Mouse (Mus musculus) heart, postnatal 25 days (tissue): ENCODE data around the gene Asgr1. TPM values are rescaled to one million over a fixed set of nuclear protein-coding genes. Genes with fewer than 3 reads are reported as not detected.
"Not testable (repeated sequence)": the region's sequence is repeated elsewhere in the genome, so short reads cannot be mapped to it uniquely, and the experiment has no call there.

Experiments
- DNase-seq: peaks from one replicate; pipeline ENCODE4 v3.0.0; 2022; ENCODE audit warnings: low spot score
- intact Hi-C: fragments of 180-260 bp; cut with DNase I; formaldehyde crosslinking; loops from one replicate; pipeline ENCODE4 v1.15.1; 2025
- total RNA-seq, 2 experiments: library from RNA; stranded (reverse); gene quantifications; 2 replicates each; pipeline ENCODE4 v1.2.3; 2021

Gene Asgr1
- total RNA-seq, result not detected

DNA sequence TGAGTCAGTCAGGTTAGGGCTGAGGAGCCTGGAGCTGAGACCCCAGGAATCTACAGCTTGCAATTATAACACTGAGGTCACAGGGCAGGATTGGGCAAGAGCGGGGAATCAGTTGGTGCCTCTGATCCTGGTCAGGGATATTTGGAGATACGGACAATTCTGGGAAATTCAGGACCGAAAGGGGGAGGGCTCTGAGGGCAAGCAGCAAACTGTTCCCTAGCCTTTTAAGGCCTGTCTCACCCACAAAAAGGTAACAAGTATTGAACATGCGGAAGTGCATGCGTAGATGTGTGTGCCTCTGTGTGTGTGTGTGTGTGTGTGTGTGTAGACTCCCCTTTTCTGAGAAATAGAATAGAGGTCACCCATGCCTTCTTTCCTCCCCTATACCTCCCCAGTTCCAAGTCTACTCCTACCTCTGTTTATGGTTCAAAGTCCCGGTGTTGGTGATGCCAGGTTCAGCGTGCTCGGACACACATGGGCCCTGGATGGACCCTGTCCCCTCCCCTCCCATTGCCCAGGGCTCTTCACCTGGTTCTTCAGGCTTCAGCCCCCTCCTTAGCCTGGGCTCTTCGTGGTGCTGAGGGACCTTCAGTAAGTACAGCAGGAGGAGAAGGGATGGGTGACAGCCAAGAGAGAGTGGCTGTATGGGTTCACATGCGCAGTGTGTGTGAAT, at the start of gene Asgr1:
Asgr1 (plus strand) TSS at position 188 of the 673 bp plus-strand sequence.
- DNase-seq, result no peak
- intact Hi-C loops, result loop anchor here (2.0 to 10.0 kb wide), 2 partner anchors 159 to 261 kb away; partner anchors contain the start of gene Slc16a11

DNA sequence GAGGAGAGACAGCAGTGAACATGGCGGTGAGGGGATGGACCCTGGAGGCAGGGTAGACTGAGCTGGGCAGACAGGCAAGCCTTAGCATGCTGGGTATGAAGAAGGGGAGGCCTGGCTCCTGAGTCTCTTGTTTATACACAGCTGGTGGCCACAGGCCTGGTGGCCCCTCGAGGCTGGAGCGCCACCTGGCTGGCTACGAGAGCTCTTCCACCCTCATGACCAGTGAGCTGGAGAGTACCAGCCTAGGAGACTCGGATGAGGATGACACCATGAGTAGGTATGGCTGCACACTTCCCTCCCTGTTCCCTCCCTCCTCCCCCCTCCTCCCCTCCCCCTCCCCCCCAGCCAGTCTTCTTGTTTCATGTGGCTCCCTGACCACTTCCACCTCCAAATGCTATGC, 48.4 kb upstream of the Asgr1 start:
- no peak for DNase-seq
- intact Hi-C loops, result loop anchor here (5.0 kb wide), 1 partner anchor 73 kb away; no protein-coding TSS in a partner anchor

DNA sequence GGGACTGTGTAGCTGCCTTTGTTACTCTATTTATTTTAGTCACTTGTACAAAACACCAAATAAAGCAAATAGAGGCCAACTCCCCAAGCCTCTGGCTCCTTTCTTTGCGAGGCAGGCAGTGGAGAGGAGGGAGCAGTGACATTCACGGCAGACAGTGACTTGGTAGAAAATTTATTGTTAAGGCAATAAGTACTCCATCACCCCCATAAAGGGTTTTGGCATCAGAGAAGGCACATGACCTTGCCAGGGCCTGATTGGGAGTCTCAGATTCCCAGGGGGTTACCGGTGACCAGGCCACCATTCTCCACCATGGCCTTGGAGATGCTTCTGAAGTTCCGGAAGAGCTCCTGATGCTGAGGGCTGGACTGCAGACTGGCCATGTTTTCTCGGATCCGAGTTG, 43.9 kb upstream of the Asgr1 start:
- no peak for DNase-seq
- intact Hi-C loops, result loop anchor here (10.0 kb wide), 1 partner anchor 645 kb away; the partner anchor contains the start of genes Eno3 and Pfn1

DNA sequence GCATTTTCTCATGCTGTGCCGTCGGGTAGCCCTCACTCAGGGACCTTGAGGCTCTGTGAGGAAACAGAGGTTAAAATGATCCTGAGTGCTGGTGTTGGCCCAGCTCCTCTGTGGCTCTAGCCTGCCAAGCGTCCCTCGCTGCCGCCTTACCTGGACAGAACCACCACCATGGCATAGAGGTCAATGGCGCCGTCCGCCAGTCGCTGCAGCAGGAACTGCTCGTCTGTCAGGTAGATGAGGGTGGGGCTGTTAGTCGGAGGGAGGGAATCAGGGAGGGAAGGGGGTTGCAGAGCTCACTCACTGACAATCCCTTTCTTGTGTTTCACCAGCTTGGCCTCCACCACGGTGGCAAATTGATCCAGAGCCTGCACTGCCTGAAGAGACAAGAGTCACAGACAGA, 43.3 kb upstream of the Asgr1 start:
- intact Hi-C loops, result loop anchor here (10.0 kb wide), 1 partner anchor 644 kb away; the partner anchor contains the start of genes Eno3 and Pfn1
- no peak for DNase-seq

DNA sequence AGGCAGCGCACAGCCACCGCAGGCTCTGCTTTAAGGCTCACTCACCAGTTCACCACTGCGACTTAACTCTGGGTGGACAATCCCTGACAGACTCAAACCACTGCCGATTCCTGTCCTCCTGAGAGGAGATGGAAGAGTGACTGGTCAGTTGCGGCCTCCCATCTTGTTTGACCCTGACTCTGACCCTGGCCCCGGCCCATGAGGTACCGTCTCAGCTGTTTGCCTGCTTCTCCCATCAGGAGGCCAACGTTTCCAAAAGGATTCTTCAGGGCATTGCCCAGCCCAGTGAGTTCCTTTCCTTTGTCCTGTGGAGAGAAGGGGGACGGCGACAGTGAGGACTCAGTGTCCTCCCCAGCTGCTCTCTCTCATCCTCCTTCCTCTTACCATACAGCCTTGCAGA, 42.9 kb upstream of the Asgr1 start:
- no peak for DNase-seq
- intact Hi-C loops, result loop anchor here (10.0 kb wide), 1 partner anchor 644 kb away; the partner anchor contains the start of genes Eno3 and Pfn1

DNA sequence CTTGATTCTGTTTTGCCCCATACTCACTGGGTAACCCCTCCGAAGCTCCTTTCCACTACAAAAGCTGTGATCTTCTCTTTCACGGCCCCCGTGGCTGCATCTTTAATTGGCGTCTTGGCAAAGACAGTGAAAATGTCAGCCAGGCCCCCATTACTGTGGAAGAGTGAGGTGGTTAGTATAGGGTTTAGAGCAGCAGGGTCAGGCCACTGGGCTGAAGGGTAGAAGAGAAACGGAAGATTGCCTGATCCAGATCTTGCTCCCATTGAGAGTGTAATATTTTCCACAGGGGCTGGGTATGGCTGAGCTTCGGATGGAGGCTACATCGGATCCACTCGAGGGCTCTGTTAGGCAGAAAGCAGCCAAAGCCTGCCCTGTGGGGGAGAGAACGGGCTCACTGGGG, 41.0 kb upstream of the Asgr1 start:
- intact Hi-C loops, result loop anchor here (10.0 kb wide), 1 partner anchor 642 kb away; the partner anchor contains the start of genes Eno3 and Pfn1
- DNase-seq, result no peak

DNA sequence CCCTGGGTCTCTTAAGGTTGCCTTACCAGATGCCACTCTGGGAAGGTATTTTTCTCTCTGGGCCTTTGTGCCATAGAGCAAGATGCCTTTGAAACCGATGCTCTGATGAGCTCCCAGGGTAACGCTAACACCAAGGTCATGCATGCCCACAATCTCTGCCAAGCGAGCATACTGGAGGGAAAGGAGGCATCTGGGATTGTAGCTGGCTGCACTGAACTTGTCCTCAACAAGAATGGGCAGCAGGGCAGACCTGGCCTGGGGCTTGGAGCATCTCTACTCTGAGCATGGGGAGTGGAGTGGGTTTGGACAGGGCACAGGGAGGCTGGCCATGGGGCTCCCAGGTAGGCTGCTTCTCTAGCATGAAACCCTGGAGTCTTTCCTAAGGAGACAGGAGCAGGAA, 40.5 kb upstream of the Asgr1 start:
- intact Hi-C loops, result loop anchor here (10.0 kb wide), 1 partner anchor 641 kb away; the partner anchor contains the start of genes Eno3 and Pfn1
- no peak for DNase-seq

DNA sequence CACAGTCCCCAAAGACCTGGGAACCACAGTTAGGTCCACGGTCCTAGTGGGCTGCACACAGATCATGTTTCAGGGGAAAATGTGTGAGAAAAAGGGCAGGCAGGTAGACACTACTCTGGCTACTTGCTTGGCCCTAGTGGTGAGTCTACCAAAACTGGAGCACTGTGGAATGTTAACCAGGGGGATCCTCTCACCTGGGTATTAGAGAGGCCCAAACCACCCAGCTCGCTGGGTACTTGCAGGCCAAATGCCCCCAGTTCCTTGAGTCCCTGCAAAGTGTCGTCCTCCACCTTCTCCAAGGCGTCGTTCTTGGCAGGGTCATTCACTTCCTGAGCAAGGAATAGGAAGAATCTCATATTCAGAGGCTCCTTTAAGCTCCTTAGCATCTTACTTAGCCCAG, 39.8 kb upstream of the Asgr1 start:
- intact Hi-C loops, result loop anchor here (10.0 kb wide), 1 partner anchor 641 kb away; the partner anchor contains the start of genes Eno3 and Pfn1
- DNase-seq, result no peak

DNA sequence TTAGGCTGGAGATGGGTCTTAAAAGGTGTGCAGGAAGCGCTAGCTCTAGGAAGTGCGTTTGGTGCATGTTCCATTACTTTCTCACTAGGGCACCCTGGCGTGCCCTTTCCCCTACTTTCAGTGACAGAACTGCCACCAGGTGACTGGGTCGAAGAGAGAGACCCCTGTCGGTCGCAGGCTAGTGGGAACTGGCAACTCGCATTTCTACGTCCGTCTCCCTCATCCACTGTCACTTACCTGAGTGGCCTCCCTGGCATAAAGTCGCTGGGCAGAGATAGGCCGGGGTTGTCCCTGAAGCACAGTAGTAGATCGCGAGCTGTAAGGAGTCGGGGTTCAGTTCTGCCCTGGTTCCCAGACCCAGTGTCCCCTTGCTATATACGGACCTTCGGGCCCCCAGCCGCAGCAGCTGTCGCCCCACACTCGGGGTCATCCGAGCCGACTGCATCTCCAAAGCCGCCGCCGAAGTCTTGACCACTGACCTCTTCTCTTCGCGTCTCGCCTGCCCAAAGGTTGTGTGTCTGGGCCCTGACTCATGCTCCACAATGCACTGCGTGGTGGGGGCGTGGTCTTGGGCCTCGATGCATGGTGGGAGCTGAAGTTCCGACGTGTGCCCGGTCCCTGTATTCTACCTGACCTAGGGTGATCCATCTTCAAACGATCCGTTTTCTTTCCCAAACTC, 38.9 kb upstream of the Asgr1 start, which contains the start of gene Acadvl:
Acadvl (minus strand) TSS at position 532 of the 679 bp plus-strand sequence.
- intact Hi-C loops, result loop anchor here (10.0 kb wide), 1 partner anchor 640 kb away; the partner anchor contains the start of genes Eno3 and Pfn1
- peak; percentile 82 for DNase-seq

DNA sequence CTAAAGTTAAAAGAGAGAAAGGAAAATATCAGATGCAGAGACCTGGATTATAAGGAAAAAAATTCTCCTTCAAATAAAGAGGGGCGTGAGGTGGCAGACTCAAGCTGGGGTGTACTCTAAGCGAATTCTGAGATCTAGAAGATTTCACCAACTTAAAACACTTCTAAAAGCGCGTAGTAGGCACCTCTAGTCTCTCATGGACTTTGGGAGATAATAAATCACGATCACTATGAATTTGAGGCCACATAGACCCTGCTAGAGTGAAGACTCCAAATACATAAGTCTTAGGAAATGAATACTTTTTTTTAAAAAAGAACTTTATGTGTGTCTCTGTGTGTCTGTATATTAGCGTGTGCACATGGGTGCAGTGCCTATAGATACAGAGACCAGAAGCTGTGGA, 38.2 kb upstream of the Asgr1 start:
- no peak for DNase-seq
- intact Hi-C loops, result loop anchor here (10.0 kb wide), 1 partner anchor 639 kb away; the partner anchor contains the start of genes Eno3 and Pfn1

DNA sequence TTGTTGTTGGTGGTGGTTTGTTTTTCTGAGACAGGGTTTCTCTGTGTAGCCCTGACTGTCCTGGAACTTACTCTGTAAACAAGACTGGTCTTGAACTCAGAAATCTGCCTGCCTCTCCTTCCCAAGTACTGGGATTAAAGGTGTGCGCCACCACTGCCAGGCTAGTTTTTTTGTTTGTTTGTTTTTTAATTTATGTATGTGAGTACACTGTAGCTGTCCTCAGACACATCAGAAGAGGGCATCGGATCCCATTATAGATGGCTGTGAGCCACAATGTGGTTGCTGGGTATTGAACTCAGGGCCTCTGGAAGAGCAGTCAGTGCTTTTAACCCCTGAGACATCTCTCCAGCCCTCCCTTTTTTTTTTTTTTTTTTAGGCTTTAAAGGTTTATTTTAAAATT, 37.7 kb upstream of the Asgr1 start:
- not testable (repeated sequence) for DNase-seq
- intact Hi-C loops, result loop anchor here (10.0 kb wide), 1 partner anchor 639 kb away; the partner anchor contains the start of genes Eno3 and Pfn1

DNA sequence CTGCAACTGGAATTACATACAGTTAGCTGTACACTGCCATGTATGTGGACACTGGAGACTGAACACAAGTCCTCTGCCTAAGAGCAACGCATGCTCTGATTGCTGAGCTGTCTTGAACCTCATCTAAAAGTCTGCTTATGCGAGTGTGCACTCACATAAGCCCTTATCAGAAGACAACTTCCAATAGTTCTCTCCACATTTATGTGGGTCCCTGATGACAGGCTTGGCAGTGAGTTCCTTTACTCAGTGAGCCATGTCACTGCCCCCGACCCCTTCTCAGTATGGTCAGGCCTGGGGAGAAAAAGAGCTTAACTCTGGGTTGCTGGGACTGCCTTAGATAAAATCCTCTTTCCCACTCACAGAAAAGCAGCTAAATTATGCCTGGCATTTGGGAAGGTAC, 37.2 kb upstream of the Asgr1 start, which contains the start of gene Dlg4:
Dlg4 (plus strand) TSS at position 274 of the 400 bp plus-strand sequence.
- DNase-seq, result no peak
- intact Hi-C loops, result loop anchor here (10.0 kb wide), 1 partner anchor 638 kb away; the partner anchor contains the start of genes Eno3 and Pfn1

DNA sequence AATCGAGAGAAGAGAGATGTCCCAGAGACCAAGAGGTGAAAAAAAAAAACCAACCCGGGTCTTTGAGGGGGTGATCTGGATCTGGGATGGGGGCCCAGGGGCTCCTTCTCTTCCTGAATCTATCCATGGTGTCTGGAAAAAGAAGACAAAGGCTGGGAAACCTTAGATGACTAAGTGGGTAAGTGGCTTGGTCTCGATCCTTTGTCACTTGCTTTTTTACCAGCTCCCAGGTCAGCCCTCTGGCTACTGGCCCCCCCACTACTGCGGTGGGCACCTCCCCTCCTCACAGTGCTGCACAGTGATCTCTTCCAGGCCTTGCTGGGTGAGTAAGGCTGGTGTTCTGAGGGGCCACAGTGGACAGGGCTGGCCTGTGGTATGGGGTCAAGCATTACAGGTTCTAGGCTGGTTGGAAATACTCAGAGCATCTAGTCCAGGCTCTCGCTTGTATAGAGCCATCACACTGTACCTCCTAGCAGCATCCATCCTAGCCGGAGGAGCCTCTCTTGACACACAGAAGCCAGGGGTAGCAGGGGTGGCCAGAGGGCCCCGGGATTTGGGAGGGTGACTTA, 36.6 kb upstream of the Asgr1 start:
- intact Hi-C loops, result loop anchor here (10.0 kb wide), 1 partner anchor 638 kb away; the partner anchor contains the start of genes Eno3 and Pfn1
- DNase-seq, result no peak

DNA sequence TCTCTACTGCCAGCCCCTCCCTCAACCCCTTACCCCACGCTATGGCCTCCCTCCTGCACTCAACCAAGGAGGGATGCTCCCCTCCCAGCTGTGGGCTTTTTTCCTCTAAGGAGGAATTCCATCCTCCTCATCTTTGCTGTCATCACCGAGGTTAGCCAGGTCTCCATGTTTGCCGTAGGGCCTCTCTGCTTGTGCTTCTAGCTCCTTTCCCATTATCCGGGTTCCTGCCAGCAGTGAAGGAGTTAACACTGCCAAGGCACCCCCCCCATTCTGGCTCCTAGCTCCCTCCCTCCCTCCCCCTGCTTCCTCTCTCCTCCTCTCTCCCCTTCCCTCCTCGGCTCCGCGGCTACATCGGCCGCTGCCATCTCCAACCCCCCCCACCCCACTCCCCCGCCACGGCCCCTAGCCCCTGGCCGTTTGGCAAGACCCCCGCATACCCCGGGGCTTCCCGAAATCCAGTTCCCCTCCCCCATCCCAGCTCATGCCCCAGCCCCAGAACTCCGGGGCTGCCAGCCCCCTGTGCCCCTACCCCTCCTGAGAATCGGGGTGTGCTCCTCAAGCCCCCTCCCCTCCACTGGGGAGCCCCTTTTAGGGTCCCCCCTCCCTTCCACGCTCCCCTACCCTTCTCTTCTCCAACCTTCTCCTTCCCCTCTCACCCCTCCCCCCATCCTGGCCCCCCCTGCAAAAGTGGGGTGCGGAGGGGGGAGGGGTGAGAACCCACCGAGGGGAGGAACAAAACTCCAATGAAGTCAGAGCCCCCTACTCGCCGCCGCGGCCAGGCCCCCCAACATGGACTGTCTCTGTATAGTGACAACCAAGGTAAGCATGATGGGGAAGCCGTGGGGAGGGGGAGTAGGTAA, 35.5 kb upstream of the Asgr1 start:
- intact Hi-C loops, result loop anchor here (10.0 kb wide), 1 partner anchor 636 kb away; the partner anchor contains the start of genes Eno3 and Pfn1
- DNase-seq, result no peak

DNA sequence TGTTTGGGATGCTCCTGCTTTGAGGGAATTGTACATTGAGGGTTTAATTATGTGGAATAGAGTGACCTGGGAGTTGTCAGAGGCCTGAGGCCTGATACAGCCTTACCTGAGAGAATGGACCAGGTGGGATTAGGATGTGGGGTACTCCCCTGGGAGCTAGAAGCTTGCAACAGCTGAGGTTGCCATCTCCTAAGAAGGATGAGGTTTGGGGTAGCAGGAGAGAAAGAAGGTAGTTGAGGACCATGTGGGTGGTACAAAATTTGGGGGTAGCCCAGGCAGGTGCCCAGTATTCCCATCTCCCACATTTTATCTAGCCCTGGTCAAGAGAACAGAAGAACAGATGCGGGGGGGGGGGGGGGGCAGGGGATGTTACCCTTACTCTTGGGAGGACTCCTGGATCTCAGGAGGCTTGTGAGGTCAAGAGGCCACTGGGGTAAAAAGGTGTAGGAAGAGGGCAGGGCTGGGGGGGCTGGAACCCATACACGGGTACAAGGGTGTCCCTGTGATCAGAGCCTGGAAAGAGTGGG, 34.3 kb upstream of the Asgr1 start:
- intact Hi-C loops, result loop anchor here (10.0 kb wide), 1 partner anchor 635 kb away; the partner anchor contains the start of genes Eno3 and Pfn1
- DNase-seq, result no peak

DNA sequence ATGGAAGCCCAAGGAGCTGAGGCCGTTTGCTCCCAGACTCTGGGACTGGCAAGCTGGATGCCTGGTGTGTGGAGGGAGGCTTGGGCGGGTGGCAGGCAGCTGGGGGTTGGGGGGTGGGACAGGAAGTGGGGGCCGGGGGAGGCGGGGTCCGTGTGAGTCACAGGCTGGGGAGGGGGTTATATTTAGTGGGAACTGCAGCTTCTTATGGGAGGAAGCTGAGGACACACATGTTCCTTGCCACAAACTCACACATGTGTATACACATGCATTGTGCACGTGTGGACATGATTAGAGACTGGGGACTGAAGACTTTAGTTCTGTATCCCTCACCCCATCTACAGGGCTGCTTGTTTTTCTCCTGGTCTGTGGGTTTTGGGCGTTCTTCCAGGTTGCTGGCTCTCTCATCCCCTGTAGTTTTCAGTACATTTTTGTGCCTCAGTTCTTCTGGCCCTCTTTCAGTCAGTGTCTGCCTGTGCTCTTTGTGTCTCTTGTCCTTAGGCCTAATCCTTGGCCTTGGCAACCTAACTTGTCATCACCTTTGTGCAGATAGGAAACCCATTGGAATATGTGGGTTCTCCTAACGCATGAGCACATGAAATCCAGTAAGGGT, 33.8 kb upstream of the Asgr1 start:
- intact Hi-C loops, result no loop called here
- no peak for DNase-seq

DNA sequence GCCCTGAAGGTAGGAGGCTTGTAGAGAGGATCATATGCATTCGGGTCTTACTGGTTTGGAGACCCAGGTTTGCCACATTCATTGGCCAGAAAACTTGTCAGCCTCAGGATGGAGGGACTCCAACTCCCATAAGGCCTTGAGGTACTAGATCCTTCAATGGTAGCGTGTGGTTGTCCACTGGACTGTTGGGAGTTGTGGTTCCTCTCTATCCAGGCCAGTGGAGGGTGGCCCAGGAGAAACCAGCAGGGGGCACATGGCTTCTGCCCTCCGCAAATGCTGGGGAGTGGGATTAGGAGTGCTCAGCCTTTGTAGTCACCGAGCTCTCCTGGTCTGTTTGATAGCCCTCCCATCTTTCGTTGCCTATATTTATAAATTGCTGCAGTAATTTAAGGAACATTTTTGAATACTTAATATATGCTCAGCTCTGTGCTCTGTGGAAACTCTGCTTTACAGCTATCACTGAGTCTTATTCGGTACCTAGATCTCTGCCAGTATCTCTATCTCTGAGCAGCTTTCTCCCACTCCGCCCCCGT, 33.1 kb upstream of the Asgr1 start:
- intact Hi-C loops, result no loop called here

More for the DNA sequence above, 33.1 kb upstream of the Asgr1 start:
- DNase-seq, result peak; percentile 57
